Mouse (Mus musculus) intestine, postnatal 0 days (tissue): ENCODE data around the gene Tcf23. TPM values are rescaled to one million over a fixed set of nuclear protein-coding genes. Genes with fewer than 3 reads are reported as not detected.
"Not testable (repeated sequence)": the region's sequence is repeated elsewhere in the genome, so short reads cannot be mapped to it uniquely, and the experiment has no call there.

Source experiments
- ATAC-seq: fragments of 200-750 bp; cut with Nextera tagmentation; 2 replicates; pipeline ENCODE4 v1.8.0; 2017; ENCODE audit warnings: mild to moderate bottlenecking, moderate TSS enrichment, moderate library complexity
- H3K27ac ChIP-seq: fragments of 300-500 bp; sonication (generic); 2 replicates; pipeline ENCODE4 v1.5.1; 2014; ENCODE audit warnings: mild to moderate bottlenecking, low read depth, low read length, moderate library complexity
- H3K27me3 ChIP-seq: fragments of 300-500 bp; sonication (generic); replicated peaks from 2 replicates; pipeline ENCODE4 v1.6.1; 2014; ENCODE audit warnings: low read length, mixed read lengths; ENCODE audit not compliant: control insufficient read depth, insufficient read depth
- H3K36me3 ChIP-seq: fragments of 300-500 bp; sonication (generic); 2 replicates; pipeline ENCODE4 v1.6.1; 2014; ENCODE audit warnings: mild to moderate bottlenecking, moderate library complexity; ENCODE audit not compliant: control insufficient read depth, insufficient read depth
- H3K4me1 ChIP-seq: fragments of 300-500 bp; sonication (generic); replicated peaks from 2 replicates; pipeline ENCODE4 v1.6.1; 2014; ENCODE audit warnings: antibody characterized with exemption, low read length, mixed read lengths; ENCODE audit not compliant: control insufficient read depth, insufficient read depth
- H3K4me2 ChIP-seq: fragments of 300-500 bp; sonication (generic); replicated peaks from 2 replicates; pipeline ENCODE4 v1.6.1; 2014; ENCODE audit warnings: low read depth, mild to moderate bottlenecking, moderate library complexity
- H3K4me3 ChIP-seq: fragments of 300-500 bp; sonication (generic); 2 replicates; pipeline ENCODE4 v1.5.1; 2014; ENCODE audit warnings: low read depth, low read length
- H3K9ac ChIP-seq: fragments of 300-500 bp; sonication (generic); 2 replicates; pipeline ENCODE4 v1.6.1; 2014; ENCODE audit warnings: mild to moderate bottlenecking, low read depth, low read length
- H3K9me3 ChIP-seq: fragments of 300-500 bp; sonication (generic); 2 replicates; pipeline ENCODE4 v1.6.1; 2016; ENCODE audit warnings: mixed run types; ENCODE audit not compliant: control insufficient read depth
- CTCF ChIP-seq: sonication (generic); IDR thresholded peaks from 2 replicates; pipeline ENCODE4 v1.5.1; 2016; ENCODE audit warnings: low read depth, mild to moderate bottlenecking, control low read depth, antibody characterized with exemption, moderate library complexity
- WGBS: fragments of 180-500 bp; shearing (Covaris S2); extraction: QIAGEN DNeasy Blood & Tissue Kit; methylation state at CpG from one replicate; pipeline ENCODE4 v1.1.7; 2014; 5-methylcytosine and 5-hydroxymethylcytosine counted together
- polyA plus RNA-seq: library from polyadenylated mRNA; unstranded; fragments of >200 nt; fragmentation: Nextera tagmentation; extraction: Ambion mirVana; gene quantifications from 2 replicates; pipeline ENCODE4 v1.2.1, GENCODE M21; 2015

Tcf23 gene
- polyA plus RNA-seq, 1 experiment from 2014 or later = 1.8 TPM

- no peak overlapping the region for H3K4me3 ChIP-seq
- ATAC-seq = no peak
These were observed 30.9 kb downstream of the Tcf23 start for GRCm38 (mm10) chr5:30999324-30999723.

GRCm38 (mm10) chr5:31000122-31000521 lies 31.7 kb downstream of the Tcf23 start:
- no peak overlapping the region for H3K4me3 ChIP-seq
- no peak for ATAC-seq
- whole genome bisulfite sequencing = 54% methylated on average over 7 of the region's 7 CpGs
- TF ChIP-seq CTCF = no peak
- H3K27ac ChIP-seq = no peak overlapping the region
- no peaks in the 10 kb centered on the region for H3K36me3 ChIP-seq
- no peak overlapping the region for H3K4me2 ChIP-seq
- H3K27me3 ChIP-seq = no peaks in the 10 kb centered on the region
- no peaks in the 10 kb centered on the region for H3K9me3 ChIP-seq
- no peaks in the 10 kb centered on the region for H3K4me1 ChIP-seq
- H3K9ac ChIP-seq = no peak overlapping the region

More at GRCm38 (mm10) chr5:30999324-30999723, 30.9 kb downstream of the Tcf23 start:
- Histone ChIP-seq H3K4me2 (no peak overlapping the region), H3K36me3 (no peaks in the 10 kb centered on the region), H3K27me3 (no peaks in the 10 kb centered on the region), H3K9ac (no peak overlapping the region), H3K9me3 (no peaks in the 10 kb centered on the region), H3K4me1 (no peaks in the 10 kb centered on the region), H3K27ac (no peak overlapping the region)
- 75% methylated on average over 5 of the region's 5 CpGs for WGBS
- no peak for TF ChIP-seq CTCF

- Histone ChIP-seq H3K9me3 (no peaks in the 10 kb centered on the region), H3K4me2 (no peak overlapping the region), H3K27ac (no peak overlapping the region), H3K9ac (no peak overlapping the region), H3K27me3 (no peaks in the 10 kb centered on the region), H3K36me3 (no peaks in the 10 kb centered on the region), H3K4me1 (no peaks in the 10 kb centered on the region), H3K4me3 (no peak overlapping the region)
- no peak for TF ChIP-seq CTCF
- WGBS = 81% methylated on average over 2 of the region's 2 CpGs
- ATAC-seq = peak; percentile 10; the same call in 1 of the 2 replicates
These were observed 32.5 kb downstream of the Tcf23 start for GRCm38 (mm10) chr5:31000993-31001392.

- Histone ChIP-seq H3K9ac (no peak overlapping the region), H3K27ac (no peak overlapping the region), H3K27me3 (no peaks in the 10 kb centered on the region), H3K9me3 (no peaks in the 10 kb centered on the region), H3K4me2 (no peak overlapping the region), H3K4me1 (no peaks in the 10 kb centered on the region), H3K36me3 (no peaks in the 10 kb centered on the region), H3K4me3 (no peak overlapping the region)
- WGBS = 84% methylated on average over 4 of the region's 4 CpGs
- peak; percentile 33 for TF ChIP-seq CTCF
- no peak for ATAC-seq
These were observed 33.1 kb downstream of the Tcf23 start for GRCm38 (mm10) chr5:31001560-31001959.

GRCm38 (mm10) chr5:31004184-31004583 lies 35.7 kb downstream of the Tcf23 start:
- Histone ChIP-seq H3K9ac (no peak overlapping the region), H3K27ac (no peak overlapping the region), H3K4me1 (no peaks in the 10 kb centered on the region), H3K4me3 (no peak overlapping the region), H3K9me3 (no peaks in the 10 kb centered on the region), H3K4me2 (no peak overlapping the region), H3K27me3 (no peaks in the 10 kb centered on the region), H3K36me3 (no peaks in the 10 kb centered on the region)
- WGBS = 3% methylated on average over 5 of the region's 5 CpGs
- TF ChIP-seq CTCF = peak; percentile 92
- 0 out of 2 replicates have a peak, but pooled peaks have one; percentile 18 for ATAC-seq

- Histone ChIP-seq H3K4me2 (no peak overlapping the region), H3K4me1 (no peaks in the 10 kb centered on the region), H3K27me3 (no peaks in the 10 kb centered on the region), H3K9ac (no peak overlapping the region), H3K27ac (no peak overlapping the region), H3K4me3 (no peak overlapping the region), H3K9me3 (no peaks in the 10 kb centered on the region), H3K36me3 (no peaks in the 10 kb centered on the region)
- ATAC-seq = no peak
- 69% methylated on average over 3 of the region's 3 CpGs for WGBS
- TF ChIP-seq CTCF = no peak
These were observed 44.3 kb downstream of the Tcf23 start for GRCm38 (mm10) chr5:31012737-31013136.

GRCm38 (mm10) chr5:31015913-31016312 lies 47.5 kb downstream of the Tcf23 start:
- no peak for TF ChIP-seq CTCF
- ATAC-seq = no peak
- Histone ChIP-seq H3K4me3 (no peak overlapping the region), H3K4me1 (no peaks in the 10 kb centered on the region), H3K9me3 (no peaks in the 10 kb centered on the region), H3K36me3 (no peaks in the 10 kb centered on the region), H3K4me2 (no peak overlapping the region), H3K9ac (no peak overlapping the region), H3K27me3 (no peaks in the 10 kb centered on the region), H3K27ac (no peak overlapping the region)
- 16% methylated on average over 2 of the region's 2 CpGs for WGBS

- H3K27me3 ChIP-seq, H3K4me1 ChIP-seq, H3K9ac ChIP-seq, H3K9me3 ChIP-seq, H3K27ac ChIP-seq, H3K4me2 ChIP-seq, ATAC-seq, H3K36me3 ChIP-seq, H3K4me3 ChIP-seq: not testable (repeated sequence)
- WGBS = 81% methylated on average over 4 of the region's 5 CpGs
These were observed 53.3 kb downstream of the Tcf23 start for GRCm38 (mm10) chr5:31021790-31022189.
